Mouse (Mus musculus): ENCODE measurements around the gene Sypl.

Gene Sypl

GRCm38 (mm10) chr12:33007176-33007575 is 53.5 kb downstream of the Sypl start:
- DNase-seq: no peak

- DNase-seq: peak; percentile 75
Observed at GRCm38 (mm10) chr12:33008305-33009110, 54.8 kb downstream of the Sypl start.

GRCm38 (mm10) chr12:33009206-33009966 is 55.7 kb downstream of the Sypl start:
- DNase-seq: no peak

GRCm38 (mm10) chr12:33010026-33010425 is 56.3 kb downstream of the Sypl start:
- peak; percentile 67 for DNase-seq

GRCm38 (mm10) chr12:33014050-33014796 is 60.5 kb downstream of the Sypl start:
- no peak for DNase-seq

GRCm38 (mm10) chr12:33015103-33015502 is 61.4 kb downstream of the Sypl start:
- peak; percentile 72 for DNase-seq

- no peak for DNase-seq
Observed at GRCm38 (mm10) chr12:33016824-33017705, 63.4 kb downstream of the Sypl start.

GRCm38 (mm10) chr12:33018601-33019000 is 64.9 kb downstream of the Sypl start:
- DNase-seq: no peak

- peak; percentile 11 for DNase-seq
Observed at GRCm38 (mm10) chr12:33020011-33020410, 66.3 kb downstream of the Sypl start.

- no peak for DNase-seq
Observed at GRCm38 (mm10) chr12:33021140-33021539, 67.4 kb downstream of the Sypl start.

GRCm38 (mm10) chr12:33021751-33022150 is 68.1 kb downstream of the Sypl start:
- DNase-seq: no peak

GRCm38 (mm10) chr12:33024524-33024923 is 70.8 kb downstream of the Sypl start:
- DNase-seq: no peak

GRCm38 (mm10) chr12:33027093-33027492 is 73.4 kb downstream of the Sypl start:
- peak; percentile 73 for DNase-seq

- DNase-seq: peak; percentile 22
Observed at GRCm38 (mm10) chr12:33028109-33028691, 74.5 kb downstream of the Sypl start.

- DNase-seq: no peak
Observed at GRCm38 (mm10) chr12:33028708-33029107, 75.0 kb downstream of the Sypl start.
